Comparison of ENCODE assay signal across 8 mouse cellular contexts in genomic region chr16:32246952-32247370, GRCm38 (mm10). TPM values are rescaled to one million over a fixed set of nuclear protein-coding genes. Genes with fewer than 3 reads are reported as not detected.
DNase-seq lines count a peak whose midpoint lies in the region; ATAC-seq and TF ChIP-seq lines count a peak whose summit lies in the region.

Gene Fbxo45, minus strand, starts transcription at chr16:32247158.
Gene Wdr53, plus strand, starts transcription at chr16:32247227.

- no peaks in the 10 kb centered on the region for H3K9me3 ChIP-seq in MEL (replicated peaks; ENCODE audit: insufficient read depth, low read length)
- H3K9me3 ChIP-seq in forebrain, postnatal 0 days (ENCODE audit: low read length): no peaks in the 10 kb centered on the region
- H3K9me3 ChIP-seq in lung, embryonic 15.5 days: no peaks in the 10 kb centered on the region

- H3K9ac ChIP-seq in MEL (ENCODE audit: control insufficient read depth, low read depth, low read length, poor library complexity, severe bottlenecking): peak within 1 kb of the TSS; percentile 95
- peak within 1 kb of the TSS; percentile 76 for H3K9ac ChIP-seq in forebrain, postnatal 0 days
- H3K9ac ChIP-seq in lung, embryonic 15.5 days: peak within 1 kb of the TSS; percentile 94

- H3K4me2 ChIP-seq in forebrain, postnatal 0 days (ENCODE audit: low read depth): peak within 1 kb of the TSS; percentile 78
- H3K4me2 ChIP-seq in lung, embryonic 15.5 days: peak within 1 kb of the TSS; percentile 61

- TF ChIP-seq POLR2A in MEL (IDR thresholded peaks at IDR 0.05; ENCODE audit: control insufficient read depth in 1 of 2, insufficient read depth in 1 of 2, low read depth in 1 of 2, low read length in 2 of 2, poor library complexity in 1 of 2): peak; percentile 56 to 93; a peak in 3 of 4 replicates
- peak; percentile 84; the same call in 1 of the 2 replicates for TF ChIP-seq POLR2A in cerebellum, adult 2 months (IDR thresholded peaks at IDR 0.05; ENCODE audit: borderline replicate concordance, insufficient read depth, low read length)

- under 1% methylated on average over 48 of the region's 48 CpGs for WGBS in cerebellum, adult 2 months
- 1% methylated on average over 45 of the region's 48 CpGs for WGBS in forebrain, postnatal 0 days
- WGBS in lung, embryonic 15.5 days: under 1% methylated on average over 48 of the region's 48 CpGs

- peak within 1 kb of the TSS; percentile 95 to 97 for H3K4me3 ChIP-seq in MEL (ENCODE audit: control insufficient read depth in 1 of 2, insufficient read depth in 1 of 2, low read depth in 2 of 2, low read length in 2 of 2)
- H3K4me3 ChIP-seq in cerebellum, adult 2 months (replicated peaks; ENCODE audit: insufficient read depth, low read depth, low read length): peak within 1 kb of the TSS; percentile 89
- H3K4me3 ChIP-seq in forebrain, postnatal 0 days (ENCODE audit: low read depth, low read length): peak within 1 kb of the TSS; percentile 87
- H3K4me3 ChIP-seq in lung, embryonic 15.5 days: peak within 1 kb of the TSS; percentile 90

- peaks cover 0 to 30% of the 10 kb centered on the region in 2 experiments; a peak in 2 of 4 replicates for H3K36me3 ChIP-seq in MEL (ENCODE audit: control insufficient read depth in 1 of 2, insufficient read depth in 2 of 2, low read length in 2 of 2)
- no peaks in the 10 kb centered on the region for H3K36me3 ChIP-seq in forebrain, postnatal 0 days (ENCODE audit: insufficient read depth)
- H3K36me3 ChIP-seq in lung, embryonic 15.5 days: peaks cover 3% of the 10 kb centered on the region; the same call in 1 of the 2 replicates

- H3K4me1 ChIP-seq in MEL (ENCODE audit: control insufficient read depth in 1 of 2, insufficient read depth in 2 of 2, low read length in 2 of 2): peaks cover 8 to 10% of the 10 kb centered on the region in 2 experiments
- peaks cover 7% of the 10 kb centered on the region; the same call in 1 of the 2 replicates for H3K4me1 ChIP-seq in cerebellum, adult 2 months (ENCODE audit: control insufficient read depth, insufficient read depth, low read length)
- peaks cover 7% of the 10 kb centered on the region for H3K4me1 ChIP-seq in forebrain, postnatal 0 days (ENCODE audit: insufficient read depth)
- H3K4me1 ChIP-seq in lung, embryonic 15.5 days: peaks cover 26% of the 10 kb centered on the region

- H3K27ac ChIP-seq in MEL (ENCODE audit: control insufficient read depth, low read depth, low read length): peak within 1 kb of the TSS; percentile 85
- H3K27ac ChIP-seq in cerebellum, adult 2 months (ENCODE audit: insufficient read depth, low read length): peak within 1 kb of the TSS; percentile 74
- peak within 1 kb of the TSS; percentile 93 for H3K27ac ChIP-seq in forebrain, postnatal 0 days (ENCODE audit: low read depth, low read length)
- H3K27ac ChIP-seq in lung, embryonic 15.5 days: peak within 1 kb of the TSS; percentile 97

- no peaks in the 10 kb centered on the region for H3K27me3 ChIP-seq in MEL (ENCODE audit: control insufficient read depth in 1 of 2, insufficient read depth in 2 of 2, low read length in 2 of 2)
- no peaks in the 10 kb centered on the region for H3K27me3 ChIP-seq in cerebellum, adult 2 months (ENCODE audit: control insufficient read depth, insufficient read depth, low read length)
- H3K27me3 ChIP-seq in forebrain, postnatal 0 days (ENCODE audit: insufficient read depth, low read length): no peaks in the 10 kb centered on the region
- no peaks in the 10 kb centered on the region for H3K27me3 ChIP-seq in lung, embryonic 15.5 days

- peak; percentile 100 for ATAC-seq in forebrain, postnatal 0 days
- peak; percentile 98 for ATAC-seq in lung, embryonic 15.5 days (ENCODE audit: borderline replicate concordance, extremely low read depth, low FRiP score, low TSS enrichment)

- peak; percentile 97 for DNase-seq in MEL (ENCODE audit: low read depth, low spot score)
- DNase-seq in cerebellum, adult 2 months: peak; percentile 98 to 99
- DNase-seq in forebrain, postnatal 0 days: peak; percentile 96
- DNase-seq in heart, postnatal 4 days: peak; percentile 96
- DNase-seq in layer of hippocampus, adult 8-10 months (ENCODE audit: low spot score in 2 of 2): peak; percentile 97
- DNase-seq in ovary, adult 18-20 months (ENCODE audit: low spot score): peak; percentile 97
- DNase-seq in thymus, postnatal 0 days (ENCODE audit: low spot score): peak; percentile 95

- no peak for TF ChIP-seq CTCF in MEL (IDR thresholded peaks at IDR 0.05 in 2 of 3, conservative IDR thresholded peaks at IDR 0.05 in 1 of 3; ENCODE audit: control insufficient read depth in 1 of 3, insufficient read depth in 1 of 3, low read depth in 2 of 3, low read length in 3 of 3, poor library complexity in 1 of 3, severe bottlenecking in 1 of 3)
- TF ChIP-seq CTCF in cerebellum, adult 2 months (IDR thresholded peaks at IDR 0.05; ENCODE audit: borderline replicate concordance, insufficient read depth, low read depth, low read length): no peak
- no peak for TF ChIP-seq CTCF in forebrain, postnatal 0 days (IDR thresholded peaks at IDR 0.05; ENCODE audit: low read depth)

- H3K79me2 ChIP-seq in MEL (ENCODE audit: control insufficient read depth, insufficient read depth, low read length, poor library complexity): peaks cover 35% of the 10 kb centered on the region

- TF ChIP-seq EP300 in MEL (IDR thresholded peaks at IDR 0.05; ENCODE audit: low read depth in 1 of 2, low read length in 2 of 2): no peak

- no peak for TF ChIP-seq RAD21 in MEL (IDR thresholded peaks at IDR 0.05; ENCODE audit: low read depth, low read length)

TF ChIP-seq in MEL, 35 proteins besides CTCF, POLR2A, EP300 and RAD21 (continues in another document):
- no peak for TF ChIP-seq USF1 (IDR thresholded peaks at IDR 0.05; ENCODE audit: low read depth, low read length)
- no peak for TF ChIP-seq MAFK (IDR thresholded peaks at IDR 0.05; ENCODE audit: borderline replicate concordance, low read depth, low read length)
- TF ChIP-seq MEF2A (IDR thresholded peaks at IDR 0.05; ENCODE audit: extremely low read depth, insufficient replicate concordance, low read depth, low read length, poor library complexity, severe bottlenecking): no peak
- no peak for TF ChIP-seq GABPA (IDR thresholded peaks at IDR 0.05; ENCODE audit: low read depth, low read length)
- no peak for TF ChIP-seq MYB (IDR thresholded peaks at IDR 0.05; ENCODE audit: low read depth, low read length)
- TF ChIP-seq KAT2A (conservative IDR thresholded peaks at IDR 0.05; ENCODE audit: low read depth, low read length): peak; percentile 81
- TF ChIP-seq NELFE (IDR thresholded peaks at IDR 0.05; ENCODE audit: low read depth, low read length): peak; percentile 87; the same call in 1 of the 2 replicates
- TF ChIP-seq ZKSCAN1 (IDR thresholded peaks at IDR 0.05; ENCODE audit: low read depth, low read length): no peak
- TF ChIP-seq ETS1 (IDR thresholded peaks at IDR 0.05; ENCODE audit: low read depth, low read length): no peak
- no peak for TF ChIP-seq ZC3H11A (IDR thresholded peaks at IDR 0.05; ENCODE audit: low read depth, low read length)
- TF ChIP-seq RCOR1 (IDR thresholded peaks at IDR 0.05; ENCODE audit: low read depth, low read length): no peak
- 0 out of 2 replicates have a peak, but pooled peaks have one; percentile 52 for TF ChIP-seq TCF12 (IDR thresholded peaks at IDR 0.05; ENCODE audit: low read depth, low read length)
- TF ChIP-seq POLR2AphosphoS2 (IDR thresholded peaks at IDR 0.05; ENCODE audit: low read length): peak; percentile 67; the same call in 1 of the 2 replicates
- no peak for TF ChIP-seq TAL1 (IDR thresholded peaks at IDR 0.05; ENCODE audit: low read length)
- TF ChIP-seq ZMIZ1 (IDR thresholded peaks at IDR 0.05; ENCODE audit: low read depth, low read length): 0 out of 2 replicates have a peak, but pooled peaks have one; percentile 29
- peak; percentile 96 for TF ChIP-seq ELF1 (IDR thresholded peaks at IDR 0.05; ENCODE audit: low read depth, low read length)
- TF ChIP-seq JUND (IDR thresholded peaks at IDR 0.05; ENCODE audit: low read depth, low read length): no peak
- TF ChIP-seq NRF1 (IDR thresholded peaks at IDR 0.05; ENCODE audit: insufficient read depth, low read depth, low read length, poor library complexity, severe bottlenecking): peak; percentile 68
- no peak for TF ChIP-seq POLR2AphosphoS5 (IDR thresholded peaks at IDR 0.05; ENCODE audit: borderline replicate concordance, low read depth, low read length)
- no peak for TF ChIP-seq SMC3 (IDR thresholded peaks at IDR 0.05; ENCODE audit: low read depth, low read length)
- no peak for TF ChIP-seq ZNF384 (IDR thresholded peaks at IDR 0.05; ENCODE audit: low read depth, low read length)
- TF ChIP-seq MAX (IDR thresholded peaks at IDR 0.05; ENCODE audit: low read length): no peak
- no peak for TF ChIP-seq CHD2 (IDR thresholded peaks at IDR 0.05; ENCODE audit: low read length)
- no peak for TF ChIP-seq BHLHE40 (IDR thresholded peaks at IDR 0.05; ENCODE audit: borderline replicate concordance, low read depth, low read length)

RNA-seq across cellular contexts. Expression of gene Fbxo45, which starts in this region (rescaled TPM):
- total RNA-seq in MEL (2012; rRNA removed): 17.5 and 19.3 TPM in 2 replicates
- polyA plus RNA-seq in MEL (2012; ENCODE audit: insufficient read depth in 1 of 2, insufficient read length in 2 of 2, low read depth in 1 of 2, low replicate concordance in 2 of 2, missing spikeins in 1 of 2): 10 to 100 TPM in 1 of 2 experiments, not detected in 1; 15.4 TPM
- 29.6 and 30.8 TPM in 2 replicates for polyA plus RNA-seq in cerebellum, adult 2 months (2012; rRNA removed)
- total RNA-seq in forebrain, postnatal 0 days (2014; rRNA removed): 45.2 and 51.0 TPM in 2 replicates
- polyA plus RNA-seq in forebrain, postnatal 0 days (2015; fragmentation: Nextera tagmentation; extraction: Ambion mirVana): 13.5 and 16.7 TPM in 2 replicates
- 10 to 100 TPM; 16.6 to 18.4 TPM for total RNA-seq in heart, postnatal 4 days (2021)
- total RNA-seq in layer of hippocampus, adult 8-10 months (2022): 10 to 100 TPM; 35.9 to 46.6 (median 40.6) TPM
- 16.6 and 17.2 TPM in 2 replicates for polyA plus RNA-seq in lung, embryonic 15.5 days (2015; fragmentation: Nextera tagmentation; extraction: Ambion mirVana)
- polyA plus RNA-seq in thymus, postnatal 0 days (2015; fragmentation: Nextera tagmentation; extraction: Ambion mirVana): 8.8 and 11.9 TPM in 2 replicates

RNA-seq across cellular contexts. Expression of gene Wdr53, which starts in this region (rescaled TPM):
- total RNA-seq in MEL (2012; rRNA removed): 16.8 and 18.0 TPM in 2 replicates
- 10 to 100 TPM in 1 of 2 experiments, not detected in 1; 20.9 TPM for polyA plus RNA-seq in MEL (2012; ENCODE audit: insufficient read depth in 1 of 2, insufficient read length in 2 of 2, low read depth in 1 of 2, low replicate concordance in 2 of 2, missing spikeins in 1 of 2)
- 10.8 and 11.1 TPM in 2 replicates for polyA plus RNA-seq in cerebellum, adult 2 months (2012; rRNA removed)
- total RNA-seq in forebrain, postnatal 0 days (2014; rRNA removed): 18.0 and 21.2 TPM in 2 replicates
- polyA plus RNA-seq in forebrain, postnatal 0 days (2015; fragmentation: Nextera tagmentation; extraction: Ambion mirVana): 11.5 and 12.8 TPM in 2 replicates
- 1 to 10 TPM; 8.0 to 8.5 TPM for total RNA-seq in heart, postnatal 4 days (2021)
- 10 to 100 TPM; 12.2 to 14.1 (median 12.8) TPM for total RNA-seq in layer of hippocampus, adult 8-10 months (2022)
- polyA plus RNA-seq in lung, embryonic 15.5 days (2015; fragmentation: Nextera tagmentation; extraction: Ambion mirVana): 19.5 TPM in 2 replicates
- polyA plus RNA-seq in thymus, postnatal 0 days (2015; fragmentation: Nextera tagmentation; extraction: Ambion mirVana): 23.9 and 26.8 TPM in 2 replicates

Comparison
In these comparisons a context has a peak if more than half of its experiments do, and no peak if none do; other contexts are left out.
1. Peak in every context shown above with its lines: DNase-seq, ATAC-seq, H3K4me3 ChIP-seq and H3K27ac ChIP-seq.